Mouse (Mus musculus) midbrain, postnatal 0 days (tissue): Measurements from ENCODE around the gene Rps18. TPM values are rescaled to one million over a fixed set of nuclear protein-coding genes. Genes with fewer than 3 reads are reported as not detected.

Experiments
- ATAC-seq: fragments of 200-750 bp; cut with Nextera tagmentation; 2 replicates; pipeline ENCODE4 v1.8.0; 2017; ENCODE audit warnings: moderate number of reproducible peaks, mild to moderate bottlenecking, moderate TSS enrichment, moderate library complexity; ENCODE audit not compliant: low FRiP score
- DNase-seq: peaks from one replicate; pipeline ENCODE4 v3.0.0-alpha.2; 2015; ENCODE audit warnings: low spot score
- H3K27ac ChIP-seq: fragments of 300-500 bp; sonication (generic); 2 replicates; pipeline ENCODE4 v1.5.1; 2014; ENCODE audit warnings: low read depth, mild to moderate bottlenecking, low read length, mixed read lengths
- H3K27me3 ChIP-seq: fragments of 300-500 bp; sonication (generic); 2 replicates; pipeline ENCODE4 v1.6.1; 2014; ENCODE audit warnings: low read length, control low read depth, mixed read lengths; ENCODE audit not compliant: insufficient read depth
- H3K36me3 ChIP-seq: fragments of 300-500 bp; sonication (generic); 2 replicates; pipeline ENCODE4 v1.6.1; 2014; ENCODE audit warnings: low read length, control low read depth, mixed read lengths; ENCODE audit not compliant: insufficient read depth
- H3K4me1 ChIP-seq: fragments of 300-500 bp; sonication (generic); 2 replicates; pipeline ENCODE4 v1.6.1; 2014; ENCODE audit warnings: mild to moderate bottlenecking, control low read depth, antibody characterized with exemption, low read length, mixed read lengths; ENCODE audit not compliant: insufficient read depth
- H3K4me2 ChIP-seq: fragments of 300-500 bp; sonication (generic); 2 replicates; pipeline ENCODE4 v1.6.1; 2014; ENCODE audit warnings: low read depth, mild to moderate bottlenecking, low read length, mixed read lengths; ENCODE audit not compliant: poor library complexity, severe bottlenecking
- H3K4me3 ChIP-seq: fragments of 300-500 bp; sonication (generic); 2 replicates; pipeline ENCODE4 v1.5.1; 2014; ENCODE audit warnings: low read depth, mild to moderate bottlenecking, low read length, moderate library complexity
- H3K9ac ChIP-seq: fragments of 300-500 bp; sonication (generic); replicated peaks from 2 replicates; pipeline ENCODE4 v1.6.1; 2014; ENCODE audit warnings: mild to moderate bottlenecking, low read length, moderate library complexity, mixed read lengths; ENCODE audit not compliant: poor library complexity, severe bottlenecking
- H3K9me3 ChIP-seq: fragments of 300-500 bp; sonication (generic); 2 replicates; pipeline ENCODE4 v1.6.1; 2016; ENCODE audit warnings: low read length, control low read depth
- CTCF ChIP-seq: IDR thresholded peaks from 2 replicates; pipeline ENCODE4 v1.5.1; 2016; ENCODE audit warnings: antibody characterized with exemption, mild to moderate bottlenecking
- WGBS: fragments of 180-500 bp; shearing (Covaris S2); extraction: QIAGEN DNeasy Blood & Tissue Kit; methylation state at CpG from one replicate; pipeline ENCODE4 v1.1.7; 2014; 5-methylcytosine and 5-hydroxymethylcytosine counted together
- polyA plus RNA-seq: library from polyadenylated mRNA; unstranded; fragments of >200 nt; fragmentation: Nextera tagmentation; extraction: Ambion mirVana; gene quantifications from 2 replicates; pipeline ENCODE4 v1.2.1, GENCODE M21; 2015
- total RNA-seq: library from RNA; depleted of rRNA; stranded (reverse); fragments of >200 nt; gene quantifications from 2 replicates; pipeline ENCODE4 v1.2.3, GENCODE M21; 2014; rRNA removed

The Rps18 gene
- total and polyA plus RNA-seq, 2 experiments from 2014 or later, result 742 to 751 TPM

GRCm38 (mm10) chr17:33902491-33902890, 53.3 kb downstream of the Rps18 start:
- no peak for ATAC-seq
- H3K9ac ChIP-seq, result no peak overlapping the region
- H3K27me3 ChIP-seq, result no peaks in the 10 kb centered on the region
- H3K4me3 ChIP-seq, result no peak overlapping the region
- no peaks in the 10 kb centered on the region for H3K9me3 ChIP-seq
- WGBS, result 83% methylated on average over 7 of the region's 7 CpGs
- H3K4me2 ChIP-seq, result no peak overlapping the region
- no peak overlapping the region for H3K27ac ChIP-seq
- H3K36me3 ChIP-seq, result no peaks in the 10 kb centered on the region
- no peaks in the 10 kb centered on the region for H3K4me1 ChIP-seq
- no peak for DNase-seq
- no peak for TF ChIP-seq CTCF

GRCm38 (mm10) chr17:33902079-33902478, 53.7 kb downstream of the Rps18 start:
- no peak for TF ChIP-seq CTCF
- Histone ChIP-seq H3K36me3 (no peaks in the 10 kb centered on the region), H3K4me3 (no peak overlapping the region), H3K27ac (no peak overlapping the region), H3K27me3 (no peaks in the 10 kb centered on the region), H3K4me2 (no peak overlapping the region), H3K4me1 (no peaks in the 10 kb centered on the region), H3K9ac (no peak overlapping the region), H3K9me3 (no peaks in the 10 kb centered on the region)
- DNase-seq (no peak), ATAC-seq (no peak)
- 81% methylated on average over 4 of the region's 4 CpGs for WGBS

Other genes with a start within 250 kb of the Rps18 start
Only the 30 nearest of the 33 such genes appear.
- 120 and 158 TPM in 2 replicates for gene Rab11b, start 195.5 kb downstream of the Rps18 start, total RNA-seq
- gene Rab11b, start 195.5 kb downstream of the Rps18 start, polyA plus RNA-seq, result 607 and 619 TPM in 2 replicates
- gene Angptl4, start 174.2 kb downstream of the Rps18 start, total RNA-seq, result 21.4 and 22.5 TPM in 2 replicates
- gene Angptl4, start 174.2 kb downstream of the Rps18 start, polyA plus RNA-seq, result 27.5 and 33.5 TPM in 2 replicates
- gene Kank3, start 145.5 kb downstream of the Rps18 start, total RNA-seq, result 19.8 and 38.4 TPM in 2 replicates
- gene Kank3, start 145.5 kb downstream of the Rps18 start, polyA plus RNA-seq, result 46.2 and 50.0 TPM in 2 replicates
- gene Rps28, start 131.4 kb downstream of the Rps18 start, total RNA-seq, result 348 and 379 TPM in 2 replicates
- 513 and 564 TPM in 2 replicates for gene Rps28, start 131.4 kb downstream of the Rps18 start, polyA plus RNA-seq
- 211 and 345 TPM in 2 replicates for gene Ndufa7, start 131.4 kb downstream of the Rps18 start, total RNA-seq
- 501 and 560 TPM in 2 replicates for gene Ndufa7, start 131.4 kb downstream of the Rps18 start, polyA plus RNA-seq
- gene Cd320, start 112.9 kb downstream of the Rps18 start, total RNA-seq, result 24.4 and 26.7 TPM in 2 replicates
- gene Cd320, start 112.9 kb downstream of the Rps18 start, polyA plus RNA-seq, result 46.8 and 50.0 TPM in 2 replicates
- gene Gm7029, start 82.2 kb downstream of the Rps18 start, total RNA-seq, result not detected in 2 replicates
- not detected in 2 replicates for gene Gm7029, start 82.2 kb downstream of the Rps18 start, polyA plus RNA-seq
- 4.3 and 5.0 TPM in 2 replicates for gene Kifc1, start 65.3 kb downstream of the Rps18 start, total RNA-seq
- 1.4 and 2.2 TPM in 2 replicates for gene Kifc1, start 65.3 kb downstream of the Rps18 start, polyA plus RNA-seq
- gene Platr17, start 50.9 kb downstream of the Rps18 start, total RNA-seq, result 0.22 and 0.33 TPM in 2 replicates
- 1.4 and 1.5 TPM in 2 replicates for gene Platr17, start 50.9 kb downstream of the Rps18 start, polyA plus RNA-seq
- gene Daxx, start 46.6 kb downstream of the Rps18 start, total RNA-seq, result 52.3 and 55.7 TPM in 2 replicates
- gene Daxx, start 46.6 kb downstream of the Rps18 start, polyA plus RNA-seq, result 42.9 and 44.3 TPM in 2 replicates
- gene Tapbp, start 40.1 kb downstream of the Rps18 start, total RNA-seq, result 41.4 and 44.4 TPM in 2 replicates
- 29.0 and 29.1 TPM in 2 replicates for gene Tapbp, start 40.1 kb downstream of the Rps18 start, polyA plus RNA-seq
- 44.3 and 50.9 TPM in 2 replicates for gene Zbtb22, start 40.1 kb downstream of the Rps18 start, total RNA-seq
- 18.5 and 18.6 TPM in 2 replicates for gene Zbtb22, start 40.1 kb downstream of the Rps18 start, polyA plus RNA-seq
- 81.8 and 83.0 TPM in 2 replicates for gene Rgl2, start 26.5 kb downstream of the Rps18 start, total RNA-seq
- 33.1 and 38.2 TPM in 2 replicates for gene Rgl2, start 26.5 kb downstream of the Rps18 start, polyA plus RNA-seq
- gene Pfdn6, start 15.7 kb downstream of the Rps18 start, total RNA-seq, result 47.9 and 60.9 TPM in 2 replicates
- gene Pfdn6, start 15.7 kb downstream of the Rps18 start, polyA plus RNA-seq, result 170 and 185 TPM in 2 replicates
- gene Wdr46, start 15.3 kb downstream of the Rps18 start, total RNA-seq, result 14.3 and 15.7 TPM in 2 replicates
- gene Wdr46, start 15.3 kb downstream of the Rps18 start, polyA plus RNA-seq, result 14.6 and 17.3 TPM in 2 replicates
- 8.6 and 14.1 TPM in 2 replicates for gene B3galt4, start 4.5 kb downstream of the Rps18 start, total RNA-seq
- gene B3galt4, start 4.5 kb downstream of the Rps18 start, polyA plus RNA-seq, result 11.1 and 14.0 TPM in 2 replicates
- gene Vps52, start 189 bp downstream of the Rps18 start, total RNA-seq, result 39.5 and 46.1 TPM in 2 replicates
- gene Vps52, start 189 bp downstream of the Rps18 start, polyA plus RNA-seq, result 65.8 and 68.6 TPM in 2 replicates
- gene H2-K1, start 44.3 kb upstream of the Rps18 start, total RNA-seq, result 19.0 and 21.2 TPM in 2 replicates
- 17.0 and 22.2 TPM in 2 replicates for gene H2-K1, start 44.3 kb upstream of the Rps18 start, polyA plus RNA-seq
- gene Ring1, start 68.7 kb upstream of the Rps18 start, total RNA-seq, result 19.5 and 23.4 TPM in 2 replicates
- 17.3 and 19.5 TPM in 2 replicates for gene Ring1, start 68.7 kb upstream of the Rps18 start, polyA plus RNA-seq
- 58.4 and 67.6 TPM in 2 replicates for gene H2-Ke6, start 72.1 kb upstream of the Rps18 start, total RNA-seq
- gene H2-Ke6, start 72.1 kb upstream of the Rps18 start, polyA plus RNA-seq, result 53.6 and 54.7 TPM in 2 replicates
- 170 and 229 TPM in 2 replicates for gene Slc39a7, start 75.7 kb upstream of the Rps18 start, total RNA-seq
- 152 and 156 TPM in 2 replicates for gene Slc39a7, start 75.7 kb upstream of the Rps18 start, polyA plus RNA-seq
- 53.6 and 61.2 TPM in 2 replicates for gene Rxrb, start 75.8 kb upstream of the Rps18 start, total RNA-seq
- 52.7 and 53.7 TPM in 2 replicates for gene Rxrb, start 75.8 kb upstream of the Rps18 start, polyA plus RNA-seq
- 17.9 and 24.3 TPM in 2 replicates for gene Col11a2, start 83.4 kb upstream of the Rps18 start, total RNA-seq
- gene Col11a2, start 83.4 kb upstream of the Rps18 start, polyA plus RNA-seq, result 4.1 and 4.6 TPM in 2 replicates
- gene H2-Oa, start 136.3 kb upstream of the Rps18 start, total RNA-seq, result not detected in 2 replicates
- 0.23 TPM in 1 of 2 replicates, not detected in the other for gene H2-Oa, start 136.3 kb upstream of the Rps18 start, polyA plus RNA-seq
- gene H2-DMa, start 163.5 kb upstream of the Rps18 start, total RNA-seq, result 23.8 and 39.0 TPM in 2 replicates
- 24.8 and 26.1 TPM in 2 replicates for gene H2-DMa, start 163.5 kb upstream of the Rps18 start, polyA plus RNA-seq
- gene Brd2, start 166.6 kb upstream of the Rps18 start, total RNA-seq, result 219 and 233 TPM in 2 replicates
- gene Brd2, start 166.6 kb upstream of the Rps18 start, polyA plus RNA-seq, result 107 and 124 TPM in 2 replicates
- gene H2-DMb2, start 187.3 kb upstream of the Rps18 start, total RNA-seq, result 0.16 and 0.47 TPM in 2 replicates
- gene H2-DMb2, start 187.3 kb upstream of the Rps18 start, polyA plus RNA-seq, result 1.4 and 1.6 TPM in 2 replicates
- 0.47 and 4.7 TPM in 2 replicates for gene H2-DMb1, start 197.1 kb upstream of the Rps18 start, total RNA-seq
- 1.6 and 2.3 TPM in 2 replicates for gene H2-DMb1, start 197.1 kb upstream of the Rps18 start, polyA plus RNA-seq
- 7.1 and 16.5 TPM in 2 replicates for gene Tap1, start 231.6 kb upstream of the Rps18 start, total RNA-seq
- 7.7 and 8.3 TPM in 2 replicates for gene Tap1, start 231.6 kb upstream of the Rps18 start, polyA plus RNA-seq
- 0.99 and 1.1 TPM in 2 replicates for gene Psmb9, start 231.8 kb upstream of the Rps18 start, total RNA-seq
- gene Psmb9, start 231.8 kb upstream of the Rps18 start, polyA plus RNA-seq, result 2.0 and 3.3 TPM in 2 replicates